Mouse (Mus musculus) cerebellum, adult 2 months (tissue): ENCODE measurements around the gene Nfe2l2.

Source experiments
- CTCF ChIP-seq: fragments of 200-500 bp; IDR thresholded peaks from 2 replicates; pipeline ENCODE4 v1.5.1; 2011; ENCODE audit warnings: low read depth, mild to moderate bottlenecking, control low read depth, low read length, moderate library complexity, borderline replicate concordance; ENCODE audit not compliant: insufficient read depth
- POLR2A ChIP-seq: fragments of 200-500 bp; IDR thresholded peaks from 2 replicates; pipeline ENCODE4 v1.6.1; 2011; ENCODE audit warnings: low read length, control low read depth, borderline replicate concordance; ENCODE audit not compliant: insufficient read depth

- no peak for TF ChIP-seq POLR2A
- no peak for TF ChIP-seq CTCF
These were observed 15.5 kb downstream of the Nfe2l2 start for GRCm38 (mm10) chr2:75688901-75689300.
